Mouse (Mus musculus) hindbrain, embryonic 12.5 days (tissue): Measurements from ENCODE around the gene Dnajb4. TPM values are rescaled to one million over a fixed set of nuclear protein-coding genes. Genes with fewer than 3 reads are reported as not detected.
"Not testable (repeated sequence)": the region's sequence is repeated elsewhere in the genome, so short reads cannot be mapped to it uniquely, and the experiment has no call there.

ENCODE experiments used
- ATAC-seq: fragments of 200-750 bp; cut with Nextera tagmentation; 2 replicates; pipeline ENCODE4 v1.8.0; 2017; ENCODE audit warnings: moderate TSS enrichment; ENCODE audit not compliant: low FRiP score
- H3K27ac ChIP-seq: fragments of 300-500 bp; sonication (generic); 2 replicates; pipeline ENCODE4 v1.5.1; 2016; ENCODE audit warnings: mild to moderate bottlenecking
- H3K27me3 ChIP-seq: fragments of 300-500 bp; sonication (generic); 2 replicates; pipeline ENCODE4 v1.6.1; 2016; ENCODE audit warnings: mild to moderate bottlenecking
- H3K36me3 ChIP-seq: fragments of 300-500 bp; sonication (generic); 2 replicates; pipeline ENCODE4 v1.6.1; 2016; ENCODE audit warnings: mild to moderate bottlenecking
- H3K4me1 ChIP-seq: fragments of 300-500 bp; sonication (generic); 2 replicates; pipeline ENCODE4 v1.6.1; 2016
- H3K4me2 ChIP-seq: fragments of 300-500 bp; sonication (generic); replicated peaks from 2 replicates; pipeline ENCODE4 v1.6.1; 2016; ENCODE audit warnings: mild to moderate bottlenecking
- H3K4me3 ChIP-seq: fragments of 300-500 bp; sonication (generic); 2 replicates; pipeline ENCODE4 v1.5.1; 2016; ENCODE audit warnings: mild to moderate bottlenecking
- H3K9ac ChIP-seq: fragments of 300-500 bp; sonication (generic); 2 replicates; pipeline ENCODE4 v1.6.1; 2016; ENCODE audit warnings: mild to moderate bottlenecking, moderate library complexity
- H3K9me3 ChIP-seq: fragments of 300-500 bp; sonication (generic); replicated peaks from 2 replicates; pipeline ENCODE4 v1.6.1; 2016; ENCODE audit warnings: mild to moderate bottlenecking
- WGBS: fragments of 180-500 bp; shearing (Covaris S2); methylation state at CpG from one replicate; pipeline ENCODE4 v1.1.7; 2016; 5-methylcytosine and 5-hydroxymethylcytosine counted together
- polyA plus RNA-seq: library from polyadenylated mRNA; unstranded; fragments of >200 nt; fragmentation: Nextera tagmentation; extraction: Ambion mirVana; gene quantifications from 2 replicates; pipeline ENCODE4 v1.2.1, GENCODE M21; 2016

The Dnajb4 gene
- polyA plus RNA-seq, 1 experiment from 2014 or later: 32.9 TPM

- ATAC-seq: no peak
- Histone ChIP-seq H3K27ac (no peak overlapping the region), H3K4me3 (no peak overlapping the region), H3K27me3 (no peaks in the 10 kb centered on the region), H3K36me3 (no peaks in the 10 kb centered on the region), H3K4me1 (peaks cover 8% of the 10 kb centered on the region), H3K9me3 (no peaks in the 10 kb centered on the region), H3K4me2 (no peak overlapping the region), H3K9ac (no peak overlapping the region)
- 86% methylated on average over 3 of the region's 3 CpGs for WGBS
Measured at GRCm38 (mm10) chr3:152204577-152204976, 5.5 kb downstream of the Dnajb4 start.

- H3K36me3 ChIP-seq: no peaks in the 10 kb centered on the region
- no peak for ATAC-seq
- no peaks in the 10 kb centered on the region for H3K27me3 ChIP-seq
- H3K4me2 ChIP-seq: no peak overlapping the region
- no peak overlapping the region for H3K9ac ChIP-seq
- H3K9me3 ChIP-seq: no peaks in the 10 kb centered on the region
- H3K4me3 ChIP-seq: no peak overlapping the region
- 58% methylated on average over 3 of the region's 3 CpGs for WGBS
- peaks cover 5% of the 10 kb centered on the region for H3K4me1 ChIP-seq
- no peak overlapping the region for H3K27ac ChIP-seq
Measured at GRCm38 (mm10) chr3:152203996-152204395, 6.1 kb downstream of the Dnajb4 start.

- Histone ChIP-seq H3K27ac (no peak overlapping the region), H3K4me1 (peaks cover 1% of the 10 kb centered on the region), H3K4me2 (no peak overlapping the region), H3K9ac (no peak overlapping the region), H3K4me3 (no peak overlapping the region), H3K27me3 (no peaks in the 10 kb centered on the region), H3K36me3 (no peaks in the 10 kb centered on the region), H3K9me3 (no peaks in the 10 kb centered on the region)
- 86% methylated on average over 6 of the region's 6 CpGs for WGBS
- ATAC-seq: no peak
Measured at GRCm38 (mm10) chr3:152203411-152203810, 6.7 kb downstream of the Dnajb4 start.

- Histone ChIP-seq H3K4me3 (no peak overlapping the region), H3K27me3 (no peaks in the 10 kb centered on the region), H3K27ac (no peak overlapping the region), H3K4me2 (no peak overlapping the region), H3K4me1 (no peaks in the 10 kb centered on the region), H3K9me3 (no peaks in the 10 kb centered on the region), H3K9ac (no peak overlapping the region), H3K36me3 (no peaks in the 10 kb centered on the region)
- ATAC-seq: no peak
Measured at GRCm38 (mm10) chr3:152202942-152203341, 7.2 kb downstream of the Dnajb4 start.

- WGBS: 84% methylated on average over 2 of the region's 2 CpGs
- no peak overlapping the region for H3K9ac ChIP-seq
- H3K4me2 ChIP-seq: no peak overlapping the region
- ATAC-seq: no peak
- H3K27ac ChIP-seq: no peak overlapping the region
- no peaks in the 10 kb centered on the region for H3K4me1 ChIP-seq
- no peaks in the 10 kb centered on the region for H3K36me3 ChIP-seq
- no peaks in the 10 kb centered on the region for H3K9me3 ChIP-seq
- no peaks in the 10 kb centered on the region for H3K27me3 ChIP-seq
- no peak overlapping the region for H3K4me3 ChIP-seq
Measured at GRCm38 (mm10) chr3:152201651-152202050, 8.5 kb downstream of the Dnajb4 start.

GRCm38 (mm10) chr3:152201181-152201580 is 8.9 kb downstream of the Dnajb4 start:
- ATAC-seq: no peak
- no peaks in the 10 kb centered on the region for H3K27me3 ChIP-seq
- no peak overlapping the region for H3K27ac ChIP-seq
- H3K9me3 ChIP-seq: no peaks in the 10 kb centered on the region
- no peaks in the 10 kb centered on the region for H3K4me1 ChIP-seq
- no peak overlapping the region for H3K4me2 ChIP-seq
- 91% methylated on average over 3 of the region's 3 CpGs for WGBS
- H3K36me3 ChIP-seq: no peaks in the 10 kb centered on the region
- H3K9ac ChIP-seq: no peak overlapping the region
- no peak overlapping the region for H3K4me3 ChIP-seq

GRCm38 (mm10) chr3:152199125-152199524 is 11.0 kb downstream of the Dnajb4 start:
- no peak for ATAC-seq
- no peaks in the 10 kb centered on the region for H3K36me3 ChIP-seq
- H3K4me2 ChIP-seq: no peak overlapping the region

GRCm38 (mm10) chr3:152197246-152197645 is 12.9 kb downstream of the Dnajb4 start:
- not testable (repeated sequence) for H3K9ac ChIP-seq, H3K4me1 ChIP-seq, H3K4me2 ChIP-seq, H3K36me3 ChIP-seq, ATAC-seq, H3K27ac ChIP-seq, H3K27me3 ChIP-seq, H3K4me3 ChIP-seq, H3K9me3 ChIP-seq
- WGBS: 34% methylated on average over 2 of the region's 2 CpGs

More at GRCm38 (mm10) chr3:152199125-152199524, 11.0 kb downstream of the Dnajb4 start:
- no peak overlapping the region for H3K4me3 ChIP-seq
- no peaks in the 10 kb centered on the region for H3K4me1 ChIP-seq
- H3K9ac ChIP-seq: no peak overlapping the region
- no peaks in the 10 kb centered on the region for H3K9me3 ChIP-seq
- H3K27ac ChIP-seq: no peak overlapping the region
- WGBS: 60% methylated on average over 3 of the region's 3 CpGs
- H3K27me3 ChIP-seq: no peaks in the 10 kb centered on the region

- H3K4me2 ChIP-seq: peak overlapping the region; percentile 56
- peak overlapping the region; percentile 69; the same call in 1 of the 2 replicates for H3K27ac ChIP-seq
- H3K9ac ChIP-seq: peak overlapping the region; percentile 58
- H3K4me1 ChIP-seq: peaks cover 12% of the 10 kb centered on the region
- WGBS: under 1% methylated on average over 17 of the region's 17 CpGs
- H3K27me3 ChIP-seq: no peaks in the 10 kb centered on the region
- no peaks in the 10 kb centered on the region for H3K36me3 ChIP-seq
- ATAC-seq: peak; percentile 97
- H3K9me3 ChIP-seq: no peaks in the 10 kb centered on the region
- H3K4me3 ChIP-seq: peak overlapping the region; percentile 44
Measured at GRCm38 (mm10) chr3:152193635-152194097, 16.4 kb downstream of the Dnajb4 start.

- Histone ChIP-seq H3K4me1 (peaks cover 12% of the 10 kb centered on the region), H3K4me3 (peak overlapping the region; percentile 44), H3K36me3 (no peaks in the 10 kb centered on the region), H3K27me3 (no peaks in the 10 kb centered on the region), H3K9me3 (no peaks in the 10 kb centered on the region), H3K27ac (peak overlapping the region; percentile 69; the same call in 1 of the 2 replicates), H3K9ac (peak overlapping the region; percentile 58), H3K4me2 (peak overlapping the region; percentile 56)
- no peak for ATAC-seq
- 22% methylated on average over 7 of the region's 7 CpGs for WGBS
Measured at GRCm38 (mm10) chr3:152193177-152193576, 16.9 kb downstream of the Dnajb4 start.

GRCm38 (mm10) chr3:152192238-152192931 is 17.7 kb downstream of the Dnajb4 start:
- no peak for ATAC-seq
- Histone ChIP-seq H3K4me2 (peak overlapping the region; percentile 51), H3K9me3 (no peaks in the 10 kb centered on the region), H3K27me3 (no peaks in the 10 kb centered on the region), H3K27ac (0 out of 2 replicates have a peak overlapping the region, but pooled peaks have one; percentile 17), H3K36me3 (no peaks in the 10 kb centered on the region), H3K4me3 (peak overlapping the region; percentile 29), H3K4me1 (peaks cover 12% of the 10 kb centered on the region), H3K9ac (0 out of 2 replicates have a peak overlapping the region, but pooled peaks have one; percentile 18)
- 54% methylated on average over 11 of the region's 11 CpGs for WGBS

GRCm38 (mm10) chr3:152191791-152192237 is 18.3 kb downstream of the Dnajb4 start:
- 0 out of 2 replicates have a peak overlapping the region, but pooled peaks have one; percentile 18 for H3K9ac ChIP-seq
- WGBS: 45% methylated on average over 6 of the region's 6 CpGs

More at GRCm38 (mm10) chr3:152191791-152192237, 18.3 kb downstream of the Dnajb4 start:
- Histone ChIP-seq H3K4me3 (peak overlapping the region; percentile 29), H3K27ac (0 out of 2 replicates have a peak overlapping the region, but pooled peaks have one; percentile 17), H3K4me1 (peaks cover 12% of the 10 kb centered on the region), H3K9me3 (no peaks in the 10 kb centered on the region), H3K36me3 (no peaks in the 10 kb centered on the region), H3K4me2 (peak overlapping the region; percentile 51), H3K27me3 (no peaks in the 10 kb centered on the region)
- no peak for ATAC-seq
